Mouse (Mus musculus) heart, adult 2 months (tissue): ENCODE measurements around the gene Zfp36l2.

Experiments
- EP300 ChIP-seq: fragments of 200-500 bp; IDR thresholded peaks from 2 replicates; pipeline ENCODE4 v1.6.1; 2011; ENCODE audit warnings: low read depth, low read length, control low read depth; ENCODE audit not compliant: insufficient read depth
- POLR2A ChIP-seq: fragments of 200-500 bp; IDR thresholded peaks from 2 replicates; pipeline ENCODE4 v1.6.1; 2011; ENCODE audit warnings: mild to moderate bottlenecking, low read depth, low read length, control low read depth; ENCODE audit not compliant: insufficient read depth

DNA sequence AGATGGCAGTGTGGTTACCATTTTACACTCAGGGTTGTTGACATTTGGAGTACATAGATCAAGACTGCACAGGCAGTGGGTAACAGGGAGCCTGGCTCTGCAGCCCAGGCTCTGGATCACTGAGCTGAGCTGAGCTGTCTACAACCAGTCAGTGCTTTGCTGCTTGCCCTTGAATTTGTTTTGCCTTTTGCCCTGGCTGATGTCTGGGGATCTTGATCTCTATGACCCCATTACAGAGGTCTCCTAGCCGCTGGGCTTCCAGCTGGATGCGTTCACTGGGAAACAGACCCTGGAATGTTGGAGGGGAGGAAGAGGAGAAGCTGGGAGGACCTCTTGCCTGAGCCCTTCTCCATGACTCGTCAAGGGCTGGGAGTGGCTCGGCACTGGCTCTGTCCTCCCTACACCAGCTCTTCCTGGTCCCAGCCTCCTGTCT lies 10.2 kb upstream of the Zfp36l2 start:
- TF ChIP-seq EP300 (no peak), POLR2A (no peak)
